Mouse (Mus musculus) heart, adult 2 months (tissue): Measurements from ENCODE around the gene Tex2. TPM values are rescaled to one million over a fixed set of nuclear protein-coding genes. Genes with fewer than 3 reads are reported as not detected.
A peak's percentile ranks its signal among the peaks of the same experiment; 100 is the strongest.

ENCODE experiments used
- DNase-seq, 2 experiments: peaks; one replicate each; pipeline ENCODE4 v3.0.0; 2021
- H3K27ac ChIP-seq: fragments of 200-600 bp; 2 replicates; pipeline ENCODE4 v1.8.1; 2022
- H3K27me3 ChIP-seq: fragments of 200-500 bp; 2 replicates; pipeline ENCODE4 v1.6.1; 2012; ENCODE audit warnings: mild to moderate bottlenecking, low read length, inconsistent platforms, mixed read lengths; ENCODE audit not compliant: control insufficient read depth, insufficient read depth
- H3K36me3 ChIP-seq: fragments of 200-500 bp; 2 replicates; pipeline ENCODE4 v1.6.1; 2012; ENCODE audit warnings: low read length, inconsistent platforms; ENCODE audit not compliant: control insufficient read depth, insufficient read depth
- H3K4me1 ChIP-seq: fragments of 200-500 bp; 2 replicates; pipeline ENCODE4 v1.6.1; 2011; ENCODE audit warnings: low read length; ENCODE audit not compliant: control insufficient read depth, insufficient read depth
- H3K4me3 ChIP-seq: fragments of 200-600 bp; 2 replicates; pipeline ENCODE4 v1.8.1; 2022
- H3K79me2 ChIP-seq: fragments of 200-500 bp; replicated peaks from 2 replicates; pipeline ENCODE4 v1.6.1; 2012; ENCODE audit warnings: mild to moderate bottlenecking, inconsistent platforms, low read length, moderate library complexity, mixed read lengths; ENCODE audit not compliant: control insufficient read depth, insufficient read depth
- H3K9ac ChIP-seq: fragments of 200-500 bp; 2 replicates; pipeline ENCODE4 v1.6.1; 2012; ENCODE audit warnings: low read depth, mild to moderate bottlenecking, control low read depth, inconsistent platforms, low read length, mixed read lengths
- CTCF ChIP-seq: fragments of 200-600 bp; IDR thresholded peaks from 2 replicates; pipeline ENCODE4 v1.8.1; 2022; ENCODE audit warnings: antibody characterized with exemption, mild to moderate bottlenecking, moderate library complexity
- EP300 ChIP-seq: fragments of 200-500 bp; IDR thresholded peaks from 2 replicates; pipeline ENCODE4 v1.6.1; 2011; ENCODE audit warnings: low read depth, low read length, control low read depth; ENCODE audit not compliant: insufficient read depth
- POLR2A ChIP-seq: fragments of 200-500 bp; IDR thresholded peaks from 2 replicates; pipeline ENCODE4 v1.6.1; 2011; ENCODE audit warnings: mild to moderate bottlenecking, low read depth, low read length, control low read depth; ENCODE audit not compliant: insufficient read depth
- WGBS: fragments of 180-500 bp; shearing (Covaris S2); methylation state at CpG from one replicate; pipeline ENCODE4 v1.1.7; 2018; 5-methylcytosine and 5-hydroxymethylcytosine counted together
- intact Hi-C: fragments of 180-260 bp; cut with DNase I; formaldehyde crosslinking; loops from one replicate; pipeline ENCODE4 v1.15.1; 2025
- polyA plus RNA-seq: library from polyadenylated mRNA; depleted of rRNA; stranded (reverse); fragments of >200 nt; gene quantifications from 2 replicates; pipeline ENCODE4 v1.2.3, GENCODE M21; 2012
- total RNA-seq, 2 experiments: library from RNA; stranded (reverse); gene quantifications; 2 replicates each; pipeline ENCODE4 v1.2.3; 2021

Tex2 gene
- total and polyA plus RNA-seq, 3 experiments, result 17.2 to 46.8 (median 42.5) TPM

DNA sequence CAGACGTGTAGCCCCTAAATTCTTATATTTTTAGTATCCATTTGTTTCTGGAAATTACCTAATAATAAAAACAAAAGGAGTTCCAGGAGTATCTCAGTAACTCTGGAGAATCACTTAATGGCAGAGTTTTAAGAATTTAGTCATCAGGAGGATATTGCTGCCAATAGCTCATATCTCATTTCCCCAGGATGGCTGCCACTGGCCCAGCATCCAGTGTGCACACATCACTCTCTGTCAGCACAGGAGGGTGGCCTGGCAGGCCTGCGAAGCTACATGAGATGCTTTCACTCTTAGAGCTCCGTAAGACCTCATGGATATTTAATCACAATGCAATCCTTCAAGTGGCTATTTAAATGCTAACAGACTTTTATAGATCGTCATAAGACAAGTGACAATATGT is 91.6 kb downstream of the Tex2 start:
- Histone ChIP-seq H3K27ac (peak overlapping the region; percentile 12; the same call in 1 of the 2 replicates), H3K4me3 (no peak overlapping the region)

DNA sequence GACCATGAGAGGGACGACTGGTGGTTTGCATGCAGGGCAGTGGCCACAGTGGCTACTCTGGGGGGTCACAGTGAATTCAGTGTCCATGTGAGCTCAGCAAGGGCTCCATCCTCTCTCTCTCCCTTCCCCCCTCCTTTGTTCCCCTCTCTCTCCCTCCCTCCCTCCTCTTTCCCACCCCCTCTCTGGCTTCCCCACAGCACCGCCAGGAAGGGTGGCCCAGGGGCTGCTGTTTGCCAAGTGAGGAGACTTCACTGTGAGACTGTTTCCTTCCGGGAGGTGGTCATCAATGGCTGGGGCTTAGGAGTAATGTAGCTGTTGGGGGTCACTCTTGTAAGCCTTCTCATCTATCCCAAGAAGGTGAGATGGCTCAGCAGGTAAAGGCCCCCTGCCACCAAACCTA is 92.8 kb downstream of the Tex2 start:
- H3K4me1 ChIP-seq, result peaks cover 6% of the 10 kb centered on the region
- no peak for DNase-seq
- TF ChIP-seq POLR2A, result no peak
- TF ChIP-seq CTCF, result no peak
- no peak for TF ChIP-seq EP300
- no peaks in the 10 kb centered on the region for H3K79me2 ChIP-seq
- 48% methylated on average over 3 of the region's 3 CpGs for WGBS
- intact Hi-C loops, result no loop called here
- H3K4me3 ChIP-seq, result no peak overlapping the region
- H3K27me3 ChIP-seq, result no peaks in the 10 kb centered on the region
- no peaks in the 10 kb centered on the region; the same call in 1 of the 2 replicates for H3K36me3 ChIP-seq
- H3K27ac ChIP-seq, result peak overlapping the region; percentile 17; the same call in 1 of the 2 replicates
- no peak overlapping the region for H3K9ac ChIP-seq

More for the DNA sequence above, 91.6 kb downstream of the Tex2 start:
- Histone ChIP-seq H3K9ac (no peak overlapping the region), H3K79me2 (no peaks in the 10 kb centered on the region), H3K4me1 (peaks cover 6% of the 10 kb centered on the region), H3K27me3 (no peaks in the 10 kb centered on the region), H3K36me3 (no peaks in the 10 kb centered on the region; the same call in 1 of the 2 replicates)
- TF ChIP-seq EP300 (no peak), POLR2A (no peak), CTCF (no peak)
- peak in 1 of 2 experiments; percentile 56 for DNase-seq
- WGBS, result 34% methylated on average over 4 of the region's 4 CpGs
- intact Hi-C loops, result no loop called here

DNA sequence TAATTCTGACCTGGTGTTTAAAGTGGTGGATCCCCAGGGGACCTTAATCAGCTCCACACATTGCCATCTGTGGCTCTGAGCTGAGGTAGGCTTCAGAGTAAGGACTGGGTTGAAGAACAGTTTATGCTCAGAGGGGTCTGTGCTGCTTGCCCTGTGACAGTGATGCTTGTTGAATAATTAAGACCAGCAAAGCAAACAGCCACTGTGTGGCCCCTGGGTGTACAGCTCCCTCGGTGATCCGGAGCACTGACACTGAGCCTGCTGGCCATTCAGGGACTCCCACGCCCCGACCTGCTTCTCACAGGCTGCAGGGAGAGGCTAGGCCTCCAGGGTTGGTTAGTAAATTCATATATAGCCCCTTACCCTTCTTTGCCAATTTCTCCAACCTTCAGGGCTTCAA is 93.7 kb downstream of the Tex2 start:
- no peak for DNase-seq
- intact Hi-C loops, result no loop called here
- no peaks in the 10 kb centered on the region; the same call in 1 of the 2 replicates for H3K36me3 ChIP-seq

DNA sequence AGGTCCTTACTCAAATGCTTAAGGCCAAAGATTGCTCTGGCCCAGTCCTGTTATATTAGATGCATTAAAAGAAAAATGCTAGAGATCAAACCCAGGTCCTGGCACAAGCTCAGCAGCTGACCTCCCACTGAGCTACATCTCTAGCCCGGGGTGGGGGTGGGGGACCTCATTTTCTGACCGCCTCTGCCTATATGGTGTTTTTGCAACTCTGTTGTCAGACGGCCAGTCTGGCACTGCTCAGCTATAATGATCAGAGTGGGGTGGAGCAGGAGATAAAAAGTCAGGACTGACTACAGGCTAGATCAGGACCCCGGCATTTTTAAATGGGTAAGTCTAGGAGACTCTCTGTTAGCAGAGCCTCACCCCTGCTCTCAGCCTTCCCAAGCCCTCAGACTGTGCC is 94.8 kb downstream of the Tex2 start:
- DNase-seq, result no peak
- TF ChIP-seq CTCF (no peak), EP300 (no peak), POLR2A (no peak)
- intact Hi-C loops, result no loop called here
- H3K27me3 ChIP-seq, result no peaks in the 10 kb centered on the region
- H3K36me3 ChIP-seq, result no peaks in the 10 kb centered on the region; the same call in 1 of the 2 replicates
- no peaks in the 10 kb centered on the region for H3K79me2 ChIP-seq
- H3K4me1 ChIP-seq, result peaks cover 6% of the 10 kb centered on the region
- 69% methylated on average over 4 of the region's 4 CpGs for WGBS
- H3K9ac ChIP-seq, result no peak overlapping the region
- no peak overlapping the region for H3K4me3 ChIP-seq
- H3K27ac ChIP-seq, result no peak overlapping the region

More for the DNA sequence above, 93.7 kb downstream of the Tex2 start:
- TF ChIP-seq EP300 (no peak), POLR2A (no peak), CTCF (no peak)
- no peak overlapping the region for H3K9ac ChIP-seq
- H3K27me3 ChIP-seq, result no peaks in the 10 kb centered on the region
- WGBS, result 84% methylated on average over 4 of the region's 4 CpGs
- H3K4me1 ChIP-seq, result peaks cover 6% of the 10 kb centered on the region
- H3K27ac ChIP-seq, result no peak overlapping the region
- H3K79me2 ChIP-seq, result no peaks in the 10 kb centered on the region
- H3K4me3 ChIP-seq, result no peak overlapping the region

DNA sequence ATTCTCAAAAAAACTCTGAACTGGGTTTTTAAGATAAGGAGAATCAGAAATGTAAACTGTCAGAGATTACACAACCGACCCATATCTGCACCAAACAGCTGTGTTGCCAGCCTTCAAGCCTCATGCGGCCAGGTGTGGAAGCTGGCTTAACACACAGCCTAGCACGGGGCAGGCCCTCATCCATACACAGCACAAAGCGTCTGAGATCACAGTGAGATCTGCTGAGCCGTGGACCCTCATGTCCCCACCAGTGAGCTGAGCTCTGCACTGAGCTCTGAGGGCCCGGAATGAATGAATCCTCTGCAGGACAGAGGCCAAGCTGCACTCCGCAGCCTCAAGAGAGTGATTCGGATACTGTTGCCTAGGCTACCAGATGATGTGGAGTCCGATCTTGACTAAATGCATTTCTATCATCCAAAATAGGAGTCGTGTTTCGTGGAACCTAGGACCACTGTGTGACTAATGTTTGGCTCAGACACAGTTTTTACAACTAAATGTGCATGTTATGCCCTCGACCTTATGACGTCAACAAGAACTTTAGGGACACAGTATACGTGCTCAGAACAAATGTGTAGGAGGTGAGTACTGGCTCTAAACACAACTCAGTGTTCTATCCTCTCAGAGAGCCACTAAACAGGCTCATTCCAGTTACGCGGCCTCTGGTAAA is 98.0 kb downstream of the Tex2 start:
- no peak for DNase-seq
- WGBS, result 73% methylated on average over 16 of the region's 16 CpGs
- intact Hi-C loops, result no loop called here
- H3K27ac ChIP-seq, result no peak overlapping the region
- TF ChIP-seq CTCF (no peak), POLR2A (no peak), EP300 (no peak)
- no peak overlapping the region for H3K9ac ChIP-seq
- H3K4me3 ChIP-seq, result no peak overlapping the region
- no peaks in the 10 kb centered on the region for H3K36me3 ChIP-seq
- H3K4me1 ChIP-seq, result peaks cover 2% of the 10 kb centered on the region; the same call in 1 of the 2 replicates
- H3K79me2 ChIP-seq, result no peaks in the 10 kb centered on the region
- no peaks in the 10 kb centered on the region for H3K27me3 ChIP-seq

DNA sequence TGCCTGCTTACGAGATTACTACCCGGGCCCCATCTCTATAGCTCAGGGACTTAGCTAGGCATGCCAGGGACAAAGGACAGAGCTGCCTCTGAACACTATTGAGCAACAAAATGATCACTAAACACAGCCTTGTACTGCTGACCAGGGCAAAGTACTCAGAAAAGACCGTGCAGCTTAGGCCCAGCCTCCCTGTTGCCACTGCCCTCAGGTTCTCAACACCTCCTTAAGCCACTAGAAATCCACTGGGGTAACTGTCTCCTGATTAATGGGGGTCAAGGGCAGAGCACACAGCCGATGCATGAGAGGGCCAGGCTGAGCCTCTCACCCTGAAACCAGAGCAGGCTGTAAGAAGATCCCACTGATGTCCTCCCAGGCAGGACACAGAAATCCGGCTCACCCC is 98.8 kb downstream of the Tex2 start:
- Histone ChIP-seq H3K79me2 (no peaks in the 10 kb centered on the region), H3K4me3 (no peak overlapping the region), H3K27me3 (no peaks in the 10 kb centered on the region), H3K4me1 (no peaks in the 10 kb centered on the region), H3K9ac (no peak overlapping the region), H3K36me3 (no peaks in the 10 kb centered on the region), H3K27ac (no peak overlapping the region)
- DNase-seq, result no peak
- 74% methylated on average over 5 of the region's 5 CpGs for WGBS
- intact Hi-C loops, result loop anchor here (5.0 kb wide), 1 partner anchor 228 kb away; no protein-coding TSS in a partner anchor
- TF ChIP-seq CTCF, result no peak
- TF ChIP-seq EP300, result no peak
- TF ChIP-seq POLR2A, result no peak
